Mouse (Mus musculus) cortical plate, adult 2 months (tissue): ENCODE results near the gene Acvr1b.

Experiments used
- CTCF ChIP-seq: fragments of 200-500 bp; IDR thresholded peaks from 2 replicates; pipeline ENCODE4 v1.5.1; 2011; ENCODE audit warnings: mild to moderate bottlenecking, control low read depth, low read length; ENCODE audit not compliant: insufficient read depth; ENCODE audit errors: extremely low read depth
- POLR2A ChIP-seq: fragments of 200-500 bp; IDR thresholded peaks from 2 replicates; pipeline ENCODE4 v1.6.1; 2011; ENCODE audit warnings: mild to moderate bottlenecking, low read length, control low read depth; ENCODE audit not compliant: insufficient read depth; ENCODE audit errors: extremely low read depth

DNA sequence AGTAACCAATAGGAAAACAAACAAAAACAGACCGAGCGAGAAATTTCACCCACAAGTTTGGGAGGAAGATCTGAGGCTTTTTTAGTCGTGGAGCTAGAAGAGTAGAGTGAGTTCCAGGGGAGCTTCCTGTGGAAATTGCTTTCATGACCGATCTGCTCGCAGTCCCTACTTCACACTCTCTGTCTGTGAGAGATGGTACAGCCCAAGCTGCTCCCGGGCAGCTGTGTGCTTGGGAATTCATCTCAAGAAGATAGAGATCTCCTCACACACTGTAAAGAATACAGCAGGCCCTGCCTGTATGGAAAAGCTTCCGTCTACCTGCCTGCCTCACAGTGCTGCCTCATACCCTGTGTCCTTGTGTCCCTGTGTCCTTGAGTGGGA lies 18.4 kb downstream of the Acvr1b start:
- TF ChIP-seq CTCF: no peak
- no peak for TF ChIP-seq POLR2A
